Mouse (Mus musculus) small intestine, adult 2 months (tissue): ENCODE measurements at regions not wholly inside any gene's neighbourhood (a gene's known extent, or its start where the extent isn't known, plus 50 kb on each side); places are given as distances from the start of the nearest gene placed in this dataset.

Source experiments
- H3K27ac ChIP-seq: fragments of 200-500 bp; 2 replicates; pipeline ENCODE4 v1.5.1; 2012; ENCODE audit warnings: low read depth, low read length, control low read depth, inconsistent platforms; ENCODE audit not compliant: insufficient read depth
- H3K27me3 ChIP-seq: fragments of 200-500 bp; 2 replicates; pipeline ENCODE4 v1.6.1; 2012; ENCODE audit warnings: mild to moderate bottlenecking, moderate library complexity, low read length, inconsistent platforms; ENCODE audit not compliant: control insufficient read depth, insufficient read depth
- H3K36me3 ChIP-seq: fragments of 200-500 bp; 2 replicates; pipeline ENCODE4 v1.6.1; 2012; ENCODE audit warnings: mild to moderate bottlenecking, low read length, control low read depth, inconsistent platforms; ENCODE audit not compliant: control insufficient read depth, insufficient read depth
- H3K4me1 ChIP-seq: fragments of 200-500 bp; 2 replicates; pipeline ENCODE4 v1.6.1; 2012; ENCODE audit warnings: low read length, inconsistent platforms, mixed read lengths; ENCODE audit not compliant: control insufficient read depth, insufficient read depth, insufficient read length
- H3K4me3 ChIP-seq: fragments of 200-500 bp; 2 replicates; pipeline ENCODE4 v1.5.1; 2012; ENCODE audit warnings: low read depth, mild to moderate bottlenecking, control low read depth, inconsistent platforms, low read length, moderate library complexity
- CTCF ChIP-seq: fragments of 200-500 bp; IDR thresholded peaks from 2 replicates; pipeline ENCODE4 v1.5.1; 2012; ENCODE audit warnings: low read depth, mild to moderate bottlenecking, control low read depth, inconsistent platforms, low read length, moderate library complexity, mixed read lengths; ENCODE audit not compliant: insufficient replicate concordance, insufficient read length; ENCODE audit errors: extremely low read depth
- POLR2A ChIP-seq: fragments of 200-500 bp; IDR thresholded peaks from 2 replicates; pipeline ENCODE4 v1.6.1; 2012; ENCODE audit warnings: low read depth, mild to moderate bottlenecking, control low read depth, inconsistent platforms, low read length, moderate library complexity
- WGBS: fragments of 180-500 bp; shearing (Covaris S2); methylation state at CpG from one replicate; pipeline ENCODE4 v1.1.7; 2018; 5-methylcytosine and 5-hydroxymethylcytosine counted together

GRCm38 (mm10) chr8:10825981-10826380 lies 182.3 kb downstream of the Irs2 start:
- no peak overlapping the region for H3K27ac ChIP-seq
- no peak overlapping the region for H3K4me3 ChIP-seq
- WGBS = 65% methylated on average over 4 of the region's 4 CpGs
- H3K36me3 ChIP-seq = no peaks in the 10 kb centered on the region
- TF ChIP-seq POLR2A (no peak), CTCF (no peak)
- H3K4me1 ChIP-seq = no peaks in the 10 kb centered on the region
- no peaks in the 10 kb centered on the region for H3K27me3 ChIP-seq

DNA sequence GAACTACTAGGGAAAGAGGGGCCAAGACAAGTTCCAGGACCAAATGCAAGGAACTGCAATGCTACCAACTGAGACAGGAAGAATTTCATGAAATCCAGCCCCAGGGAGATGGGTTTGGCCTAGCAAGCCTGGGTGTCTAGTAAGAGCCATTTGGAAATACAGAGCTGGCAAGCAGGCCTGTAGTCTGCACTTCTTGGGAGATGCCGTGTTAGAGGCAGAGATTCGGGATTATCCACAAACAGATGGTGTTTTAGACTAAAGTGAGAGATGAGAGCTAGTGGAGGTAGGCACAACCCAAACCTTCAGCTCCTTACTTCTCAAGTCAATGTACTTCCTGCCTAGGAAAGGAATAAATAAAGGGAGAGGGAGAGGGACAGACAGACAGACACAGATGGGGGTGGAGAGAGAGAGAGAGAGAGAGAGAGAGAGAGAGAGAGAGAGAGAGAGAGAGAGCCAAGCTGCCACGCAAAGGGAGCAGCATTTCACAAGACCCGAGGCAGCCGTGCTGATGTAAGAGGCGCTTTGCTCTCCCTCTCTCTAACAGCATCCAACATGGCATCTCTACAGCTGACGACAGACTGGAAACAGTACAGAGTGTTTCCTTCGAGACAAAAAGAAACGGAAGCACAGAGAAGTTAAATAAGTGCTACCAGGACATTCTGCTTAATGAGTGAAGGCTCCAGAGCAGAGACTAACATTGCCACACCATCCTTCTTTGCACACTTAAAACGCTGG lies 182.9 kb downstream of the Irs2 start:
- TF ChIP-seq CTCF = no peak
- TF ChIP-seq POLR2A = no peak
- H3K4me1 ChIP-seq = no peaks in the 10 kb centered on the region
- no peaks in the 10 kb centered on the region for H3K36me3 ChIP-seq
- no peaks in the 10 kb centered on the region for H3K27me3 ChIP-seq
- no peak overlapping the region for H3K4me3 ChIP-seq
- 71% methylated on average over 10 of the region's 10 CpGs for WGBS
- H3K27ac ChIP-seq = no peak overlapping the region

DNA sequence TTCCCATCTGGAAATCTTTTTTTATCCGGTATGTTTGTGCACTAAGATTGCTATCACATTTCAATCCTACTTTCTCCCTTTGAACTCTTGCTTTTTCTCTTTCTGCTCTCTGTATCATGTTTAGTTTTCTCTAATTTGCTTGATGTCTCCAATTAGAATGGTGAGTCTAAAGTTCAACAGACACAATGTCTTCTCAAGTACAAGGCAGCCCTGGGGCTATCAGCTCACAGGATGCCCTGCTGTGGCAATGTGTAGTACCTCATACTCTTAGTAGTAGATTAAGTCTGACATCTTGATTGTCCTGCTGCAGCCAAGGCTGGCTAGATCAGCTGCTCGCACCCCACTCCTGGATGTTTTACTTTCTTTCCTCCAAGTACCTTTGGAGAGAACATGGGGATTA lies 186.4 kb downstream of the Irs2 start:
- Histone ChIP-seq H3K36me3 (no peaks in the 10 kb centered on the region), H3K27me3 (no peaks in the 10 kb centered on the region), H3K4me1 (no peaks in the 10 kb centered on the region), H3K4me3 (no peak overlapping the region), H3K27ac (no peak overlapping the region)
- TF ChIP-seq CTCF (no peak), POLR2A (no peak)
- 85% methylated on average over 2 of the region's 2 CpGs for WGBS

DNA sequence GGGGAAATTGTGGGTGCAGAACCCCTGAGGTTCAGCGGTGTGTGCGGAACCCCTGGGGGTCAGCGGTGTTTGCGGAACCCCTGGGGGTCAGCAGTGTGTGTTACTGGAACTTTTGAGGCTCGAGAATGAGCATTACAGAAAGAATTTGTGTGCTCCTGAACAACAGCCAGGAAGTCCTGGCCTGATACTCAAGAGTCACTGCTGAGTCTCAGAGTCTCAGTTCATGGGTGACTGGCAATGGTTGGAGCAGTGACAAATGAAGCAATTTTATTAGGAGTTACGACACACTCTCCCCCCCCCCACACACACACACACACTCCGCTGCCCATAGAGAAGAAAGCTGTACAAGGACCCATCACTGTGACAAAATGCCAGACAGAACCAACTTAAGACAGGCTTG lies 193.8 kb downstream of the Irs2 start:
- H3K36me3 ChIP-seq = no peaks in the 10 kb centered on the region
- H3K27me3 ChIP-seq = no peaks in the 10 kb centered on the region
- 88% methylated on average over 7 of the region's 7 CpGs for WGBS
- TF ChIP-seq POLR2A = no peak
- TF ChIP-seq CTCF = no peak
- no peak overlapping the region for H3K4me3 ChIP-seq
- no peaks in the 10 kb centered on the region for H3K4me1 ChIP-seq
- H3K27ac ChIP-seq = no peak overlapping the region

DNA sequence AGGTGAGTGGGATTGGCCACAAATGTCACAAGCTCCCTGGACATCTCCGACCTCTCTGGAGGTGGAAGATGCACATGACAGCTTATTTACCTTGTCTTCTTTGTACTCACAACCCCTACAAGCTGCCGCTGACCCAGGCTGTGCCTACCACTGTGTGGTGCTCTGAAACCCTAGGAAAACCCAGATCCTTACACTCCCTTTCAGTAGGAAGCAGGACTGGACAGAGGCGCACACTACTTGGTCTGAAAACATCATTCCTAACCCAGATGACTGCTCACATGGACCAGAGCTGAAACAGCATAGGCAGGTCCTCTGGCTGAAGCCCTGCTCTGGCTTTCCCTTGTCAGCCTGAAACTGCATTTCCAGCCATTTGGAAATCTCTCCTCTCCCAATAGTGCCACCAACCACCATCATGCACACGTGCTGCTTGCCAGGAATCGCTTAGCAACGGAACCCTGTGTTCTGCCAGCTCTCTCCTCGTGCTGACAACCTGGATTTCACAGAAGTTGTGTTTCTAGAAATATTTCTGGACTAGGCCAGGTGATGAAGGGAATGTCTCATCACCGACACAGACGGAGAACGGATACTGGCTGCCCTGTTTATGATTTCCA lies 196.1 kb downstream of the Irs2 start:
- Histone ChIP-seq H3K36me3 (no peaks in the 10 kb centered on the region), H3K27ac (no peak overlapping the region), H3K27me3 (no peaks in the 10 kb centered on the region), H3K4me1 (no peaks in the 10 kb centered on the region), H3K4me3 (no peak overlapping the region)
- 83% methylated on average over 10 of the region's 10 CpGs for WGBS
- TF ChIP-seq CTCF (no peak), POLR2A (no peak)

DNA sequence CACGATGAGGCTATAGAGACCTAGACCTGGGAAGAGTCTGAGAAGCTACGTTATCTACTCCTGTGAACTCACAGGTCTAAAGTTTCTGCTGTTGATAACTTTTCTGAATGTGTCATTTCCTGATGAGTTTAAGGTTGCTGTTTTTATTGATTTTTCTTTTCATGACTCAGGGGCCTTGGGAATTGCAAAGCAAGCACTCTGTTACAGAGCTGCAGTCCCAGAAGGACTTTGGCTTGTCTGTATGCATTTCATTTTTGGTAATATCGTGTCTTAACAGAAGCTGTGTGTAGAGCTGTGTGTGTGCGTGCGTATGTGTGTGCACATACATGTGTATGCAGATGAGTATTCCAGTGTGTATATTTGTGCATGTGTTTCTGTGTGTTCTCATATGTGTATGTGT lies 201.2 kb downstream of the Irs2 start:
- Histone ChIP-seq H3K27me3 (no peaks in the 10 kb centered on the region), H3K27ac (no peak overlapping the region), H3K4me1 (no peaks in the 10 kb centered on the region), H3K4me3 (no peak overlapping the region), H3K36me3 (no peaks in the 10 kb centered on the region)
- TF ChIP-seq POLR2A (no peak), CTCF (no peak)
- WGBS = 73% methylated on average over 5 of the region's 5 CpGs

DNA sequence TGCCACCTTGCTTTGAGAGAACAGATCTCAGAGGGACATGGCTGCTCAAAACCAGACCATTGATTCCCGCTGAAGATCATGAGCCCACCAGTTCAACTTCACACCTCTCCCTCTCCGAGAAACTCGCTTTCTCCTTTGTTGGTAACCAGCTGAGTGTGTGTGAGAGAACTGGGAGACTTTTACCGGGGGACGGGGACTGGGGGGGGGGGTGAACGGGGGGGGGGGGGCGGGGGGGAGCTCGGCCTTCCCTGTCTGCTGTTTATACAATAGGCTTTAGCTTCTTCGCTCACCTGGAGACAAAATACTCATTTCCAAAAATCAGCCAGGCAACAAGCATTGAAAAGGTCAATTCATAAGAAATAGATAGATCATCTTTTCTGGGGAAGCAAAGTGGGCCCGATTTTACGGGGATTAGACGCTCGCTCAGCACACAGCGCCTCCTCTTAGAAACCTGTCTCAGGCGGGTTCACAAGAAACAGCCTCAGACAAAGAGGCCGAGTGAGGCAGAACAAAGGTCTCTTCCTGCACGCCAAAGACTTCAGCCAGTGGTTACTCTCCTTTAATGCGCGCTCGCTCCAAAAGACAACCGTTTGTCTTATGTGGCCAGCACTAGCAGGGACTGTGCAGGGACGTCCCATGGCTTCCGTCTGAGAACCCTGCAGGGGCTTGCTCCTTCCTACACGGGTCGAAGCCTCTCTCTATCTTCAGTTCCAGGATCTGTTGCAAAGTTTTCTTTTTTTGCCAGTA lies 202.7 kb downstream of the Irs2 start:
- Histone ChIP-seq H3K27me3 (no peaks in the 10 kb centered on the region), H3K4me1 (no peaks in the 10 kb centered on the region), H3K27ac (no peak overlapping the region), H3K4me3 (no peak overlapping the region), H3K36me3 (no peaks in the 10 kb centered on the region)
- WGBS = 25% methylated on average over 25 of the region's 25 CpGs
- TF ChIP-seq CTCF = no peak
- no peak for TF ChIP-seq POLR2A
